Mouse (Mus musculus) brain, embryonic 18.5 days (tissue): ENCODE data around the gene Wdr45.
A peak's percentile ranks its signal among the peaks of the same experiment; 100 is the strongest.
"Not testable (repeated sequence)": the region's sequence is repeated elsewhere in the genome, so short reads cannot be mapped to it uniquely, and the experiment has no call there.

Source experiments
- DNase-seq: peaks from one replicate; pipeline ENCODE4 v3.0.0-alpha.2; 2012; ENCODE audit warnings: low read depth, low spot score

The Wdr45 gene

DNA sequence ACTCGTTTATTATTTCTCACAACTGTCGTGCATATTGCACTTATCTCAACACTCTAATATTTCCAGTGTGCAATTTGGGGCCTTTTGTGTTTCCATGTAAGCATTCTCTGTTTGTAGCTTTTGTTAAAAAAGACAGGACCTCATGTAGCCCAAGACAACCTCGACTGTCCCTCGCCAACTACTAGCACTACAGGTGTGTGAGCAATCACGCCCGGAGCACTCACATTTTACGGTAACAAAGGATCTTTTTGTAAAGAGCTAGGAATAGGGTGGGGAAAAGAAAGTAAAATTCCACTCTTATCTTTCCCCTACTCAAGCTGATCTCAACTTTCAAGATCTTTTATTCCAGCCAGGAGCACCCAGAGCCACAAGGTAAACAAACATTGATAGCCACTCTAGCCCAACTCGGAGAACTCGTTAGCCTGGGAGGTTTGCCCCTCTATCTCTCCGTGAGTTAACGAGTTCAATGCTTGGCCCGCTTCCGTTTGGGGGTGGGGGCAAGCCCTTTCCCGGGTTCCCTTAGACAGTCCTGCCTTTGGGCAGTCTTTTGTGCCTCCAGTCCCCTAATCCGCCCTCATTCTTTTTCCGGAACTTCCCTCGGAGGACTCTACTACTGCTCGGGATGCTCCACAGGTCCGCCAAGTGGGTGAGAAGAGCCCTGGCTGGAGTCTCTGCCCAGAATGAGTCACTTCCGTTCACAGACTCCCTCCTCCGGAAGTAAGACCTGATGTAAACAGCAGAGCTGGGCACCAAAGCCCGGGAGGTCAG lies 7.6 kb downstream of the Wdr45 start, which contains the start of gene Gm45208:
Gm45208 (plus strand) TSS at position 732 of the 768 bp plus-strand sequence.
- DNase-seq, result peak; percentile 58

DNA sequence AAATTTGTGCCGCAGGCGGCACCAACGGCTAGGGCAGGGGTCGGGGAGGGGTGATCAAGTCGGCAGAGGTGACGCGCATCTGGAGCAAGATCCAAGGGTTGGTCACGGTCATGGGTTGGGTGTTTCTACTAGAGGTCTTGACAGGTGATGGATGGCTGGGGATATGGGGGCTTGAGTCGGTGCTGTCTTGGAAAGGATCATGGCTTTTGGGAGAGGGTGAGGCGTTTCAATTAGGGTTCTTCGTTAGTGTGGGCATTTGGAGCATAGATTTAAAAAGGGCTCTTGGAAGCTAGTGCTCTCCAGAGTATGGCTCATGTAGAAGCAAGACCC lies 8.1 kb downstream of the Wdr45 start:
- DNase-seq, result no peak

DNA sequence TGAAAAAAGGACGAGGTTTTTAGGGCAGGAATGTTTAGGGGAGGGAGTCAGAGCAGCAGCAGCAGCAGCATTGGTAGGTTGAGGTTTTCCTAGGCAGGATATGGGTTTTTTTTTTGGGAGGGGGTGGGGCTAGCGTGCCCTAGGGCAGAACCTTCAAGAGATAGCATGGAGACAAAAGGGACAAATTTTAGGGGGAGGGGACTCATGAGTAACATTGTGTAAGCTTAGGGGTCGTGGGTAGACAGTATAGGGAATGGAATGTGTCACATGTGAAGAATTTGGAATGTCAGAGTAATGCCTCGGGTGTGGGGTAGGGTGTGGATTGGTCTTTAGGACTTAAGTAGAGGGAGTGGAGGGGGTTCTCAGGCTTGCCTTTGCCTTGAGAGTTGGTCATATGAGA lies 8.6 kb downstream of the Wdr45 start:
- DNase-seq, result no peak

DNA sequence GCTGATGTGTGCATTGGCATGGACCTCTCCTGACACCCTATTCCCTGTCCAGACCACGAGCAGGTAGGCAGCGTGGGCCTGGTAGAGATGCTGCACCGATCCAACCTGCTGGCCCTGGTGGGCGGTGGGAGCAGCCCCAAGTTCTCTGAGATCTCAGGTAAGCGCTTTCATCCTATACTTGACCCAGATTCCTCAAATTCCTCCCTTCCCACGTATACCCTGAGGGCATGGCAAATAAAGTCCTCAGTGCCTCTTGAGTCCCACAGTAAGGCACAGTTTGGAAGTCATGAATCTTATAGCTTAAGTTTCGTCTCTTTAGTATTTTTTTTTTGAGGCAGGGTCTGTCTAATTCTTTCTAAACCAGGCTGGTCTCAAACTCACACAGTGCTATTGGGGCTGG lies 10.0 kb downstream of the Wdr45 start:
- no peak for DNase-seq

DNA sequence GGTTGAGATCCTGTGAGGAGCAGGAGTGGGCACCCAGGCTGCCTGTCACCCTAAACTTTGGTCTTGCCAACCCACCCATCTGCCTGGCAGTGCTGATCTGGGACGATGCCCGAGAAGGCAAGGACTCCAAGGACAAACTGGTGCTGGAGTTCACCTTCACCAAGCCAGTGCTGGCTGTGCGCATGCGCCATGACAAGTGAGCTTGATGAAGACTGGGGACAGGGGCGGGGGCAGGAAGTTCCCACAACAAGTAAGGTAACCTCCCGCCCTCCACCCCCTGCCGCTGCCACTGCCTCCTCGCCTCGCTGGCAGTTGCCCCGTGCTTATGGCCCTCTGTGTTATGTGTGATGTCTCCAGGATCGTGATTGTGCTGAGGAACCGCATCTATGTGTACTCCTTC lies 11.7 kb downstream of the Wdr45 start:
- no peak for DNase-seq

DNA sequence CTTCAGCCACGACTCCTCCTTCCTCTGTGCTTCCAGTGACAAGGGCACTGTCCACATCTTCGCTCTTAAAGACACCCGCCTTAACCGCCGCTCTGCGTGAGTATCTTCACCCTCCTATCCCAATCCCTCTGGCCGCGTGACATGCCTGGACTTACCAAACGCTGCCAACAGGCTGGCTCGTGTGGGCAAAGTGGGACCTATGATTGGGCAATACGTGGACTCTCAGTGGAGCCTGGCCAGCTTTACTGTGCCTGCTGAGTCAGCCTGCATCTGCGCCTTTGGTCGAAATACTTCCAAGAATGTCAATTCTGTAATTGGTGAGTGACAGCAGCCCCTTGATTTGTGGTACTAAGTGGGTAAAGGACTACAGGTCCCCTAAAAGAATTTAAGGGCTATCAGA lies 13.0 kb downstream of the Wdr45 start:
- no peak for DNase-seq

DNA sequence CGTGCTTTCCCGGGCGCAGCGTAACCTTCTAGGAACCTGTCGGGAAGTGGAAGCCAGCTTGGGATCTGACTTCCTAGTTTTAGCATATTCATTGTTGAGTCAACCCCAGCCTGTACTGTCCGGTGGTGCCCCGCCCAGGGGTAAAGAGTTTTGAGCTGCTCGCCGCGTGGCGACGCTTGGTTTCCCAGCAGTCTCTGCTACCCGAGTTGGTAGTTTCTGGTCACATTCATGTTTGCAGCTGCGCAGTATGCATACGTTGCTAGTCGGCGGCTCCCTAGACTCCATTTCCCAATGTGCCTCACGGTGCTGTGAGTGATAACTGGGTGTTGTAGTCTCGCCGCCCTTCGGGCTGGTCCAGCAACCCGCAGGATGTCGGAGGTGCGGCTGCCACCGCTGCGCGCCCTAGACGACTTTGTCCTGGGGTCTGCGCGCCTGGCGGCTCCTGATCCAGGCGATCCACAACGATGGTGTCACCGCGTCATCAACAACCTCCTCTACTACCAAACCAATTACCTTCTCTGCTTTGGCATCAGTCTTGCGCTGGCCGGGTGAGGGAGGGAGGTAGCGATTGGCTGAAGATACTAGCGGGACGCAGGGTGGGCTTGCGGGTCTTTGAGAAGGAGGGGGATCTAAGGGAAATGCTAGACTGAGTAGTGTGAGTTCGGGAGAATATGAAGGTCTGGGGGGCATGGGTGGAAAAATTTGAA lies 14.2 kb downstream of the Wdr45 start, which contains the start of gene Praf2:
Praf2 (plus strand) TSS at position 225 of the 707 bp plus-strand sequence.
- peak; percentile 74 for DNase-seq

DNA sequence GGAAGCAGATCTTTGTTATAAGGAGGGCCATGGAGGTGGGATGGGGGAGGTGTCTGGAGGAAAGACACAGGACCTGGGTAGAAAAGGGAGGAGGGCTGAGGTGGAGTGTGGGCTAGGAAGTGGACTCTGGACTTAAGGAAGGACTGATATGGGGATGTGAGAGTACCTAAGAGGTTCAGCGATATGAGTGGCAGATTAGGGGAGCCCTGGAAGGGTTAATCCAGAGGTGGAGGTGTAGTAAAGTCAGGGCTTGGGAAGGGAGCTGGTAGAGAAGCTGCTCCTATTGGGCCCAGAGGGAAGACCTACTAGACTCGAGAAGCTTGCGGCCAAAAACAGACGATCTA lies 14.8 kb downstream of the Wdr45 start:
- no peak for DNase-seq

DNA sequence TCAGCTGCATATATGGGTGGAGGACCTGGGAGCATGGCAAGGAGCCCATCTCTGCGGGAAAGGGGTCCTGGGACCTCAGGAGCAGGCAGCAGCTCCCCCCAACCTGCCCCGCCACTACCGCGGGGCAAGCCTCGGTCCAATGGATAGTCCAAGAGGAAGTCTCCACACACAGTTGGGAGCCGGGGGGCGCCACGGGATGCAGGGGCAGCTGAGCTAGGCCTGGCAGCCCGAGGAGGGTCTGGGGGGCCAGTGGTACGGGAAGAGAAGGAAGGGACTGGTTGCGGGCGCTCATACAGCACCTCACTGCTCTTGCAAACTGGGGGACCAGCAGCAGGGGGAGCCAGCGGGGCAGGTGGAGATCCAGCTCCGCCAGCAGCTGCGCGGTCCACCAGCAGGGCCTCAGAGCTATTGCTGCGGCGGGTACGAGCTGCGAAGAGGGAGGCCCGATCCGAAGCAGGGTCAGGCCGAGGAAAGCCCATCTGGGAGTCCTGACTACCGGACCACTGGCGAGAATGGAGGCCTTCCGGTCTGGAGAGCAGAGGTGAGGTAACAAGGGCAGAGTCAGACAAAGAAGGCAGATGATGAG lies 19.5 kb downstream of the Wdr45 start:
- no peak for DNase-seq

DNA sequence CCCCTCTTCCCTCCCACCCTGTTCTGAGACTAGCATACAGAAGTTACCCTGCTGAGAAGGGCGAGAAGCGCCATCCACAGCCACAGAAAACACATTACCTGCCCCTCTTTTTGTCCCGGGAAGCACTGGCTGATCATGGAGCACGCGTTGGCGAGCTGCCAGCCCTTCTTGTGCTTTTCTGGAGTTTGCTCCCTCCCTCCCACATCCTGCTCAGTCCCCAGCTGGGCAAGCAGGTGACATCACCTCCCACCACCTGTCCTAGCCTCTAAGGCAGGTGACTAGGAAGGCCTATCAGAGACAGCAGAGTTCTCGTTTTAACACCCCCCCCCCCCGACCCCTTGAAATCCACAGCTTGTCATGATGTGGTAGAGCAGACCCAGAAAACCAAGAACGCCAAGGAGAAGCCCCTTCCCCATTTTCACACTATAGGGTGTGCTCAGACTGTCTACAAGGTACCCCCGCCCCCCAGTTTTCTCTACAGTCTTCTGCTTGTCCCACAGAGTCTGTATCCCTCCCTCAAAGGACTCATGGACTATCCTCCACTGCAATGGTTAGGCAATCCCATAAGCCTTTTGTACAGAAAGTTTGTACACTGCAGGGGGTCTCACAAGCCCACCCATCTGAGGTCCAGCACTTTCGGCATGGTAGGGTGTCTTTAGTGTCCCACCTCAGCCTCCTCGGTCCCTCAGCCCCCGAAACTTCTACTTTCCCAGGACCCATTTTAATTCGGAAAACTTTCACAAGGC lies 25.4 kb downstream of the Wdr45 start:
- no peak for DNase-seq

DNA sequence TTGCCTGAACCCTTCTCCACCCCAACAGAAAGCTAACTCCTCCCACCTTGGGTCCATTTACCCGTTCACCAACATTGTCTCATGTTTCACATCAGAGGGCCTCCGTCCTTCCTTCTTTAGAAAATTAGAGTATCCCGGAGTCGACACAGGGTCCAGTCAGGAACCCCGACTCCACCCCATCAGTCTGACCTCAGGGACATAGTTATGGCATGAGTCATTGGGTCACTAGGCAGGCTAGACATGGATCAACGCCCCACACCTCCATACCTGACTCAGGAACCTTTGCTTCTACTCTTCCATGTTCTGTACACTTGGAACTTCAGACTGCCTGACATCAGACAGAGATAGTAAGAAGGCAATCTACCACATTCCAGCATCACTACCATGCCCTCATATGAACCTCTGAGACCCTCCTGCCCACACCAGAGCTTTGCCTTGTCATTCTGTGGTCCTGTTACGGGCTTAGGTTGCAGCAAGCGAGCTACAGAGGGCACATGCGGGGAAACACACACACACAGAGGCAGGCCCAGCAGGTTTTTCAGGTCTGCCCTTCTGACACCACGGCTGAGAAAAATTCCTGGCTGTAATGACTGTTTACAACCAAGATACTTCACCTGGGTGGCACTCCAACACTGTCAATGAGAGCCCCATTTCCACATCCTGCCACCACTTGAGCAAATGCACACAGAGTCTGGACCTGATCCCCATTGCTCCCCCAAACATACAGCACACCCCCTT lies 26.1 kb downstream of the Wdr45 start:
- DNase-seq, result no peak

DNA sequence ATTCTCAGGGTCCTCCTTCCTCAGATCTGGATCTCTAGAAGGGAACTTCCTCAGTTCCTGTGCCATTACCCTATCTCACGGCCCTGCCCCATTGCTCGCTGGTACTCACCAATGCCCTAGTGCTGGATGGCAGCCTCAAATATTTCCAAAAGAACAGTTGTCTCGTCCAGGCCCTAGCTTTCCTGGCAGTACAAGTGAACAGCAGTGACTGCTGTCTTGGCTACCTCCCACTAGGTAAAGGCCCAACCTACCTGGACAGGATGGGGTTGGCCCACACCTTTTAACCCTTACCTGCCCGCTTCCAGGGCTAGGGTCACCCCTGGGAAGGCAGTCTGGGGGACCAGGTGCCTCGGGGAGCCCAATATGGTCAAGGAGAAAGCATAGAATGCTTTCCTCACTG lies 27.0 kb downstream of the Wdr45 start:
- DNase-seq, result no peak

DNA sequence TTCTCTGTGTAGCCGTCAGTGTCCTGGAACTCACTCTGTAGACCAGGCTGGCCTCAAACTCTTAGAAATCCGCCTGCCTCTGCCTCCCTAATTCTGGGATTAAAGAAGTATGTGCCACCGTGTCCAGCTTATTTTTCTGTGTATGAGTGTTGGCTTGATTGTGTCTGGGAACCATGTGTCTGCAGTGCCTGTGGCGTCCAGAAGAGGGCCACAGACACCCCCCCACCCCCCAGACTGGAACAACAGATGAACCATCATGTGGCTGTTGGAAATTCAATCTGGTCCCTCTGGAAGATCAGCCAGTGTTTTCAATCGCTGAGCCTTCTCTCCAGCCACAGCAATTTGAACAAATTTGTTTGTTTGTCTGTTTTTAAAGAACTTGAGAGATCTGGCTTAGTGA lies 29.3 kb downstream of the Wdr45 start:
- no peak for DNase-seq

DNA sequence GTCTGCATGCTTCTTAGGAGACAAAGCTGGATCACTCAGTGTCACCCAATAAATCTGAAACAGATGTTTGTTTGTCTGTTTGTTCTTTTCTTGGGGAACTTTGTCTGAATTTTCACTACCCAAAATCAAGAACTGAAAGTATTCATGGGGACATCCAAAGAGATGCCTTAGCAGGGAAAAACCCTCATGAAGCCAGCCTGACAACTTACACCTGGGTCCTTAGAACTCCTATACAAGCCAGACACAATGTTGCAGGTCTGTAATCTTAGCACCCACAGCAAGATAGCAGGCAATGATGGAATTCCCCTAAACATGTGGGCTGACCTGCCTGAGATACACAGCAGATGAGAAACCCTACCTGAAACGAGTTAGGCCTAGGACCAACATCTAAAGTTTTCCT lies 30.8 kb downstream of the Wdr45 start:
- DNase-seq, result no peak

DNA sequence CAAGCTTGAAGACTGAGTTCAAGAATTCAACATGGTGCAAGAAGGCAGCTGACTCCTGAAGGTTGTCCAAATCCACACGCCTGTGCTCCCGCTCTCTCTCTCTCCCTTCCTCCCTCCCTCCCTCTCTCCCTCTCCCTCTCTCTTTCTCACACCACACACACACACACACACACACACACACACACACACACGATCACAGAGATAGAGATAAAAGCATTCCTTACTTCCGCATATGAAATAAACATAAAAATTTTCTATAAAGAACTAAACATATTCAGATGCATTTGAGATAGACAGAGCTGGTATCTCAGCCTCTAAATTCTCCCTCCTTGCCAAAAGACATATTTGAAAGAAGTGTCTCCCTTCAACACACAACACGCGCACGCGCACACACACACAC lies 31.3 kb downstream of the Wdr45 start:
- no peak for DNase-seq

DNA sequence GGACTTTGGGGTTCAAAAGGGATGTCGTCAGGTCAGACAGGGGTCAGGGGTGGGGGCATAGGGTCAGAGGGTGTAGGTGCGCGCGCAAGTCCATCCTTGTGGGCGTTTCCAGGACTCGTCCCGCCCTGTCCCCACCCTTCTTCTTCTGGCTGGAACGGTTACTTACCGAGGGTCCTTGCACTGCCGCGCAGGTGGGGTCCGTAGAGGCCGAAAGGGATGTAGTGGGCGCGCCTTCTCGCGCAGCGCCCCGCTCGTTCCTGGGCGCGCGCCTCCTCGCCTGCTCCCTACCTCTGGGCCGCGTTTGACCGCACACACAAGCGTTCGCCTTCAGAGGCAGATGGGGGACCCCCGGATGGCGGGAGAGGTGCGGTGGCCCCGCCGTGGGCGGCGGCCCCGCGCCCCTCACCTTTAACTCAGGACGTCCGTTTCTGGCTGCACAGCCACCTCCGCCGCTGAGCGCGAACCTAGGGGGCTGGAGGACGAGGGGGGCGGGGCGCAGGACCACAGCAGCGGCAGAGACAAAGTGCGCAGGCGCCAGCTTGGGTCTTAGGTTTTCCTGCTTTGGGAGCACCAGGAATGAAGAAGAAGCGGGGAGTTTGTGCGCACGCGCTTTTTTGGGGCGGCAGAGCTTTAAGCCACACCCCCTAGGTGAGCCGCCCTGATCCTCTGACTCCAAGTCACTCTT lies 36.4 kb downstream of the Wdr45 start, which contains the start of gene Ccdc120:
Ccdc120 (minus strand) TSS at position 474 of the 685 bp plus-strand sequence.
- DNase-seq, result peak; percentile 72

DNA sequence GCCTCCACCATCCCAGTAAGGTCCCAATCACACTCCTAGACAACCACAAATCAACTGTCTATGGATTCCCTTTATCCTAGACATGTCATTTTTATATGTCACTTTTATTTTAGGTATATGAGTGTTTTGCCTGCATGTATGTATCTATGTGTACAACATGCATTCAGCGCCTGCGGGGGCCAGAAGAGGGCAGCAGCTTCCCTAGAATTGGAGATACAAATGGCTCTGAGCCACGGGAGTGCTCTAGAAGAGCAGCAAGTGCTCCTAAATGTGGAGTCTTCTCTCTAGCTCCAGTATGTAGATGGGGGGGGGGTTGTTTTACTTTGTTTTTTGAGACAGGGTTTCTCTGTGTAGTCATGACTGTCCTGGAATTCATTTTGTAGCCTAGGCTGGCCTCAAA lies 39.5 kb downstream of the Wdr45 start:
- DNase-seq, result not testable (repeated sequence)

DNA sequence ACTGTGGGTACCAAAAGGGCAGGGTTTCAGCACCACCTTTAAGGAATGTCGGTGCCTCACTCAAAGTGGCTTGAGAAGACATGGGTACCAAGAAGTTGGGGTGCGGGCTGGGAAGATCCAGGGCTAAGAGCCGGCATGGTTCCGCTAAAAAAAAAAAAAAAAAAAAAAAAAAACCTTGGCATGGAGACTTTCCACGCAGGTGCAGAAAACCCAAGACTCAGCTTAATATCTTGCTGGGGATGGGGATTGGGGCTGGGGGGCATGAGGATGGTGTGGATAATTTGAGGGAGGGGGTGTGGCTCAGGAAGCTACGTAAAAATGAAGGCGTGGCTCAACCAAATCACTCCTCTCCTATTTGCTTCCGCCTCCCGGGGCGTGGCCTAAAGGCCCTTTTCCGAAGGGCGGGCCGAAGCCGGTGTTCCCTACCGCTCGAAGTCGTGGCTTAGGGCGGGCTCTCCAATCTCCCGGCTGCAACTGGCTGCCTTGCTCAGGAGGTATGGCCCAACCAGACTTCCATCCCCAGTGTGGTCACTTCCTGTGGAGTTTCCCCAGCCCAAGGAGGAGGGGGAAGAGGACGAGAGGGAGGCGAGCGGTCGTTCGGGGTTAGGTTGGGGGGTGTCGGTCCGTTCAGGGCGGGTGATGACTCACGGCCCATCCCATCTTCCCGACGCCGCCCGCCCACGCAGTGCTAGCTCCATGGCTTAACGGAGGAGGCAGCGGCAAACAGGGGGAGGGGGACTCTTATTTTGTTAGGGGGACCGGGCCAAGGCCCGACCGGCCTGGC lies 48.2 kb downstream of the Wdr45 start, which contains the start of gene Tfe3:
Tfe3 (plus strand) TSS at position 424 of the 784 bp plus-strand sequence.
- peak; percentile 79 for DNase-seq

DNA sequence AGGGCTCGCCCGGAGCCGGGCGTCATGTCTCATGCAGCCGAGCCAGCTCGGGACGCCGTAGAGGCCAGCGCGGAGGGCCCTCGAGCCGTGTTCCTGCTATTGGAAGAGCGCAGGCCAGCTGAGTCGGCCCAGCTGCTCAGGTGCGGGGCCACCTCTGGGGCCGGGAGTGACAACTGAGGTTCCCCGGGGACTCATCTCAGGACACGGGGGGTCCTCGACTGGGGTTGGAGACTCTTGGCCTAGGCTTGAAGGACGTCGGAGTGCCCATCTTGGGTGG lies 48.7 kb downstream of the Wdr45 start:
- DNase-seq, result no peak
